Mouse (Mus musculus): Measurements from ENCODE around the gene Olfr691. TPM values are rescaled to one million over a fixed set of nuclear protein-coding genes. Genes with fewer than 3 reads are reported as not detected.
"Not testable (repeated sequence)": the region's sequence is repeated elsewhere in the genome, so short reads cannot be mapped to it uniquely, and the experiment has no call there.

Gene Olfr691
- polyA plus RNA-seq (2016; fragmentation: Nextera tagmentation; extraction: Ambion mirVana), result 0.11 TPM in 1 of 2 replicates, not detected in the other

DNA sequence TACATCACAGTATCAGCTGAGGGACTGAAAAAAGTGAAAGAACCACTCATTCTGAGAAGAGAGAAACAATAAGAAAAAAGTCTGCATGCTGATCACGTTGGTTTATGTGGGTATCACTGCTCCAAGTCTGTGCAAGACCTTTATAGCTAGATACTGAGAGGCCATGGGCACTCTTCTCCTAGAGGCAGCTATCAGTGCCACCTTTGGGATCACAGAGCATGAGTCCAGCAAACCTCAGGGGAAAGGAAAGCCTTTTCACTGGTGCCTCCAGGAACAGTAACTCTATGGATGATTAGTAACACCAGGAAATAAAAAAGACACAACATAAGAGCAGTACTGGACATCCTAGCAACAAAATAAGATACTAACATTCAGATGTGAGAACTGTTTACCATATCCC, at the start of gene Olfr691:
Olfr691 (minus strand) TSS at position 101 of the 400 bp plus-strand sequence.
- 65% methylated on average over 1 of the region's 1 CpGs for WGBS
- no peak for DNase-seq (ENCODE audit: extremely low spot score, low spot score)
- Histone ChIP-seq H3K4me1 (no peaks in the 10 kb centered on the region), H3K4me3 (no peak within 1 kb of the TSS), H3K27ac (no peak within 1 kb of the TSS), H3K36me3 (replicated peaks) (no peaks in the 10 kb centered on the region), H3K27me3 (ENCODE audit: poor library complexity, severe bottlenecking) (no peaks in the 10 kb centered on the region), H3K9me3 (no peaks in the 10 kb centered on the region)

GRCm38 (mm10) chr7:105390236-105390635, 48.2 kb upstream of the Olfr691 start:
- Histone ChIP-seq H3K36me3 (replicated peaks) (peaks cover 74% of the 10 kb centered on the region), H3K27me3 (ENCODE audit: poor library complexity, severe bottlenecking) (no peaks in the 10 kb centered on the region), H3K9me3 (no peaks in the 10 kb centered on the region), H3K4me3 (no peak overlapping the region), H3K27ac (no peak overlapping the region), H3K4me1 (no peaks in the 10 kb centered on the region)
- 95% methylated on average over 2 of the region's 2 CpGs for WGBS
- DNase-seq (ENCODE audit: extremely low spot score, low spot score), result no peak

- Histone ChIP-seq H3K27me3 (ENCODE audit: poor library complexity, severe bottlenecking) (no peaks in the 10 kb centered on the region), H3K9me3 (no peaks in the 10 kb centered on the region), H3K36me3 (replicated peaks) (peaks cover 87% of the 10 kb centered on the region), H3K4me3 (no peak overlapping the region), H3K27ac (no peak overlapping the region), H3K4me1 (no peaks in the 10 kb centered on the region)
- WGBS, result 99% methylated on average over 2 of the region's 2 CpGs
- no peak for DNase-seq (ENCODE audit: extremely low spot score, low spot score)
These were observed 45.6 kb upstream of the Olfr691 start for GRCm38 (mm10) chr7:105387696-105388095.

DNA sequence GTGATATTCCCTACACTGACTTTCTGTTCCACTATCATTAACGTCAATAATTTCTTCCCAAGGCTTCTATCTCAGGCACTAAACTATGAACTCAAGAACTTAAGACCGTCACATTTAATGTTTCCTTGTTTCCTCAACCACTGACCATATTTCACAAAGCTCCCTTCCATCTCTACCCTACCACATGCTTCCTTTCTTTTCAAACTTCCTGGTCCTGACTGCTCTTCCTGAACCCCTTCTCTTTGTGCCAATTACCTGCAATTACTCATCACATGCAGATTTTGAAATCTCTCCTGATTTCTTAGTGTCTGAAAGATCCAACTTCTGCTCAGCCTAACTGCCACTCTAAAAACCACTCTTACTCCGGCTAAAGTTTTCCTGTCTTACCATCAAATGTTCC, 38.3 kb upstream of the Olfr691 start:
- no peaks in the 10 kb centered on the region for H3K4me1 ChIP-seq
- no peak for DNase-seq (ENCODE audit: extremely low spot score, low spot score)
- WGBS, result 91% methylated on average over 3 of the region's 3 CpGs
- no peaks in the 10 kb centered on the region for H3K27me3 ChIP-seq (ENCODE audit: poor library complexity, severe bottlenecking)
- no peaks in the 10 kb centered on the region for H3K9me3 ChIP-seq
- peaks cover 95% of the 10 kb centered on the region for H3K36me3 ChIP-seq (replicated peaks)
- H3K27ac ChIP-seq, result no peak overlapping the region
- H3K4me3 ChIP-seq, result no peak overlapping the region

- no peak within 1 kb of the TSS for H3K4me3 ChIP-seq
- peaks cover 75% of the 10 kb centered on the region for H3K36me3 ChIP-seq (replicated peaks)
- H3K4me1 ChIP-seq, result no peaks in the 10 kb centered on the region
- no peaks in the 10 kb centered on the region for H3K9me3 ChIP-seq
- 78% methylated on average over 1 of the region's 1 CpGs for WGBS
- H3K27ac ChIP-seq, result no peak within 1 kb of the TSS
- DNase-seq (ENCODE audit: extremely low spot score, low spot score), result no peak
- H3K27me3 ChIP-seq (ENCODE audit: poor library complexity, severe bottlenecking), result no peaks in the 10 kb centered on the region
These were observed 32.8 kb upstream of the Olfr691 start, which contains the start of gene Gm5901 for GRCm38 (mm10) chr7:105374866-105375265. Gene Gm5901, plus strand, starts transcription at chr7:105375038.

- H3K4me3 ChIP-seq, result no peak overlapping the region
- WGBS, result 97% methylated on average over 3 of the region's 3 CpGs
- no peaks in the 10 kb centered on the region for H3K27me3 ChIP-seq (ENCODE audit: poor library complexity, severe bottlenecking)
- no peak overlapping the region for H3K27ac ChIP-seq
- H3K36me3 ChIP-seq (replicated peaks), result peaks cover 66% of the 10 kb centered on the region
- no peaks in the 10 kb centered on the region for H3K4me1 ChIP-seq
- no peak for DNase-seq (ENCODE audit: extremely low spot score, low spot score)
- no peaks in the 10 kb centered on the region for H3K9me3 ChIP-seq
These were observed 31.9 kb upstream of the Olfr691 start for GRCm38 (mm10) chr7:105373976-105374375.

- WGBS, result 95% methylated on average over 4 of the region's 4 CpGs
- no peaks in the 10 kb centered on the region for H3K4me1 ChIP-seq
- no peak overlapping the region for H3K4me3 ChIP-seq
- peaks cover 62% of the 10 kb centered on the region for H3K36me3 ChIP-seq (replicated peaks)
- no peaks in the 10 kb centered on the region for H3K27me3 ChIP-seq (ENCODE audit: poor library complexity, severe bottlenecking)
- H3K27ac ChIP-seq, result no peak overlapping the region
- no peaks in the 10 kb centered on the region for H3K9me3 ChIP-seq
- DNase-seq (ENCODE audit: extremely low spot score, low spot score), result no peak
These were observed 31.4 kb upstream of the Olfr691 start for GRCm38 (mm10) chr7:105373509-105373908.

GRCm38 (mm10) chr7:105372912-105373311, 30.8 kb upstream of the Olfr691 start:
- WGBS, result 85% methylated on average over 1 of the region's 1 CpGs
- no peak overlapping the region for H3K27ac ChIP-seq
- H3K36me3 ChIP-seq (replicated peaks), result peaks cover 56% of the 10 kb centered on the region
- no peaks in the 10 kb centered on the region for H3K4me1 ChIP-seq
- no peak overlapping the region for H3K4me3 ChIP-seq
- no peak for DNase-seq (ENCODE audit: extremely low spot score, low spot score)
- no peaks in the 10 kb centered on the region for H3K27me3 ChIP-seq (ENCODE audit: poor library complexity, severe bottlenecking)
- H3K9me3 ChIP-seq, result no peaks in the 10 kb centered on the region

GRCm38 (mm10) chr7:105368521-105368920, 26.5 kb upstream of the Olfr691 start:
- H3K36me3 ChIP-seq (replicated peaks), result peaks cover 16% of the 10 kb centered on the region
- no peaks in the 10 kb centered on the region for H3K9me3 ChIP-seq
- no peaks in the 10 kb centered on the region for H3K4me1 ChIP-seq
- WGBS, result 89% methylated on average over 4 of the region's 4 CpGs
- no peak for DNase-seq (ENCODE audit: extremely low spot score, low spot score)
- H3K27ac ChIP-seq, result no peak overlapping the region
- no peaks in the 10 kb centered on the region for H3K27me3 ChIP-seq (ENCODE audit: poor library complexity, severe bottlenecking)
- H3K4me3 ChIP-seq, result no peak overlapping the region

GRCm38 (mm10) chr7:105367930-105368329, 25.9 kb upstream of the Olfr691 start, which contains the start of gene Olfr692:
Gene Olfr692, plus strand, starts transcription at chr7:105368230.
- H3K27ac ChIP-seq, result no peak within 1 kb of the TSS
- H3K9me3 ChIP-seq, result no peaks in the 10 kb centered on the region
- no peak for DNase-seq (ENCODE audit: extremely low spot score, low spot score)
- 95% methylated on average over 1 of the region's 1 CpGs for WGBS
- peaks cover 11% of the 10 kb centered on the region for H3K36me3 ChIP-seq (replicated peaks)
- H3K27me3 ChIP-seq (ENCODE audit: poor library complexity, severe bottlenecking), result no peaks in the 10 kb centered on the region
- H3K4me3 ChIP-seq, result no peak within 1 kb of the TSS
- H3K4me1 ChIP-seq, result no peaks in the 10 kb centered on the region

- no peaks in the 10 kb centered on the region for H3K9me3 ChIP-seq
- no peaks in the 10 kb centered on the region for H3K4me1 ChIP-seq
- 87% methylated on average over 5 of the region's 5 CpGs for WGBS
- H3K27ac ChIP-seq, result no peak overlapping the region
- H3K36me3 ChIP-seq (replicated peaks), result peaks cover 9% of the 10 kb centered on the region
- no peak overlapping the region for H3K4me3 ChIP-seq
- DNase-seq (ENCODE audit: extremely low spot score, low spot score), result no peak
- no peaks in the 10 kb centered on the region for H3K27me3 ChIP-seq (ENCODE audit: poor library complexity, severe bottlenecking)
These were observed 25.2 kb upstream of the Olfr691 start for GRCm38 (mm10) chr7:105367268-105367667.

GRCm38 (mm10) chr7:105361713-105362112, 19.6 kb upstream of the Olfr691 start:
- H3K27ac ChIP-seq, result no peak overlapping the region
- H3K4me3 ChIP-seq, result no peak overlapping the region
- H3K4me1 ChIP-seq, result no peaks in the 10 kb centered on the region
- H3K27me3 ChIP-seq (ENCODE audit: poor library complexity, severe bottlenecking), result no peaks in the 10 kb centered on the region
- 87% methylated on average over 2 of the region's 2 CpGs for WGBS
- H3K36me3 ChIP-seq (replicated peaks), result no peaks in the 10 kb centered on the region
- H3K9me3 ChIP-seq, result no peaks in the 10 kb centered on the region
- DNase-seq (ENCODE audit: extremely low spot score, low spot score), result no peak

- H3K27ac ChIP-seq; H3K4me1 ChIP-seq; H3K27me3 ChIP-seq (ENCODE audit: poor library complexity, severe bottlenecking); DNase-seq (ENCODE audit: extremely low spot score, low spot score); H3K36me3 ChIP-seq (replicated peaks); H3K4me3 ChIP-seq; H3K9me3 ChIP-seq: not testable (repeated sequence)
- WGBS, result 97% methylated on average over 1 of the region's 2 CpGs
These were observed 14.4 kb upstream of the Olfr691 start for GRCm38 (mm10) chr7:105356487-105356886.

DNA sequence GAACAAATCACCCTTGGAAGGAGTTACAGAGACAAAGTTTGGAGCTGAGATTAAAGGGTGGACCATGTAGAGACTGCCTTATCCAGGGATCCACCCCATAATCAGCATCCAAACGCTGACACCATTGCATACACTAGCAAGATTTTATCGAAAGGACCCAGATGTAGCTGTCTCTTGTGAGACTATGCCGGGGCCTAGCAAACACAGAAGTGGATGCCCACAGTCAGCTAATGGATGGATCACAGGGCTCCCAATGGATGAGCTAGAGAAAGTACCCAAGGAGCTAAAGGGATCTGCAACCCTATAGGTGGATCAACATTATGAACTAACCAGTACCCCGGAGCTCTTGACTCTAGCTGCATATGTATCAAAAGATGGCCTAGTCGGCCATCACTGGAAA, 14.0 kb upstream of the Olfr691 start:
- H3K36me3 ChIP-seq (replicated peaks); DNase-seq (ENCODE audit: extremely low spot score, low spot score): not testable (repeated sequence)
- WGBS, result no CpG with 5 or more reads among the region's 5 CpGs

More for the DNA sequence above, 14.0 kb upstream of the Olfr691 start:
- H3K4me3 ChIP-seq; H3K4me1 ChIP-seq; H3K27ac ChIP-seq; H3K9me3 ChIP-seq; H3K27me3 ChIP-seq (ENCODE audit: poor library complexity, severe bottlenecking): not testable (repeated sequence)

All from forebrain, embryonic 10.5 days (tissue).